Mouse (Mus musculus): ENCODE results near the gene Pxmp4. TPM values are rescaled to one million over a fixed set of nuclear protein-coding genes. Genes with fewer than 3 reads are reported as not detected.

Pxmp4 gene
- polyA plus RNA-seq, 1 experiment: 11.8 TPM

GRCm38 (mm10) chr2:154635826-154636225 lies 32.3 kb upstream of the Pxmp4 start:
- no peaks in the 10 kb centered on the region for H3K4me1 ChIP-seq (ENCODE audit: control insufficient read depth, insufficient read depth, low read length)
- TF ChIP-seq POLR2A (IDR thresholded peaks at IDR 0.05; ENCODE audit: low read depth, low read length) (no peak), CTCF (IDR thresholded peaks at IDR 0.05; ENCODE audit: borderline replicate concordance, insufficient read depth, low read length) (no peak)
- H3K4me3 ChIP-seq (ENCODE audit: insufficient read depth, low read length): no peak overlapping the region
- no peak overlapping the region for H3K27ac ChIP-seq (ENCODE audit: insufficient read depth, low read length)

- no peak overlapping the region for H3K4me3 ChIP-seq (ENCODE audit: insufficient read depth, low read length)
- no peak for TF ChIP-seq POLR2A (IDR thresholded peaks at IDR 0.05; ENCODE audit: low read depth, low read length)
- no peak for TF ChIP-seq CTCF (IDR thresholded peaks at IDR 0.05; ENCODE audit: borderline replicate concordance, insufficient read depth, low read length)
- H3K4me1 ChIP-seq (ENCODE audit: control insufficient read depth, insufficient read depth, low read length): no peaks in the 10 kb centered on the region
- no peak overlapping the region for H3K27ac ChIP-seq (ENCODE audit: insufficient read depth, low read length)
Observed at GRCm38 (mm10) chr2:154633876-154634644, 30.6 kb upstream of the Pxmp4 start.

- Histone ChIP-seq H3K4me3 (ENCODE audit: insufficient read depth, low read length) (no peak overlapping the region), H3K4me1 (ENCODE audit: control insufficient read depth, insufficient read depth, low read length) (no peaks in the 10 kb centered on the region), H3K27ac (ENCODE audit: insufficient read depth, low read length) (no peak overlapping the region)
- TF ChIP-seq CTCF (IDR thresholded peaks at IDR 0.05; ENCODE audit: borderline replicate concordance, insufficient read depth, low read length) (no peak), POLR2A (IDR thresholded peaks at IDR 0.05; ENCODE audit: low read depth, low read length) (no peak)
Observed at GRCm38 (mm10) chr2:154633039-154633742, 29.7 kb upstream of the Pxmp4 start.

- H3K4me1 ChIP-seq (ENCODE audit: control insufficient read depth, insufficient read depth, low read length): no peaks in the 10 kb centered on the region
- TF ChIP-seq POLR2A (IDR thresholded peaks at IDR 0.05; ENCODE audit: low read depth, low read length): no peak
- TF ChIP-seq CTCF (IDR thresholded peaks at IDR 0.05; ENCODE audit: borderline replicate concordance, insufficient read depth, low read length): no peak
- H3K27ac ChIP-seq (ENCODE audit: insufficient read depth, low read length): no peak overlapping the region
- no peak overlapping the region for H3K4me3 ChIP-seq (ENCODE audit: insufficient read depth, low read length)
Observed at GRCm38 (mm10) chr2:154632203-154632780, 28.8 kb upstream of the Pxmp4 start.

GRCm38 (mm10) chr2:154630531-154630930 lies 27.0 kb upstream of the Pxmp4 start:
- TF ChIP-seq POLR2A (IDR thresholded peaks at IDR 0.05; ENCODE audit: low read depth, low read length) (no peak), CTCF (IDR thresholded peaks at IDR 0.05; ENCODE audit: borderline replicate concordance, insufficient read depth, low read length) (no peak)
- no peaks in the 10 kb centered on the region for H3K4me1 ChIP-seq (ENCODE audit: control insufficient read depth, insufficient read depth, low read length)
- no peak overlapping the region for H3K4me3 ChIP-seq (ENCODE audit: insufficient read depth, low read length)
- no peak overlapping the region for H3K27ac ChIP-seq (ENCODE audit: insufficient read depth, low read length)

GRCm38 (mm10) chr2:154624137-154624536 lies 20.6 kb upstream of the Pxmp4 start:
- TF ChIP-seq CTCF (IDR thresholded peaks at IDR 0.05; ENCODE audit: borderline replicate concordance, insufficient read depth, low read length) (no peak), POLR2A (IDR thresholded peaks at IDR 0.05; ENCODE audit: low read depth, low read length) (no peak)

GRCm38 (mm10) chr2:154621684-154622083 lies 18.2 kb upstream of the Pxmp4 start:
- H3K27ac ChIP-seq (ENCODE audit: insufficient read depth, low read length): no peak overlapping the region
- no peak overlapping the region for H3K4me3 ChIP-seq (ENCODE audit: insufficient read depth, low read length)
- no peaks in the 10 kb centered on the region for H3K4me1 ChIP-seq (ENCODE audit: control insufficient read depth, insufficient read depth, low read length)
- TF ChIP-seq POLR2A (IDR thresholded peaks at IDR 0.05; ENCODE audit: low read depth, low read length) (no peak), CTCF (IDR thresholded peaks at IDR 0.05; ENCODE audit: borderline replicate concordance, insufficient read depth, low read length) (no peak)

More at GRCm38 (mm10) chr2:154624137-154624536, 20.6 kb upstream of the Pxmp4 start:
- Histone ChIP-seq H3K4me3 (ENCODE audit: insufficient read depth, low read length) (no peak overlapping the region), H3K4me1 (ENCODE audit: control insufficient read depth, insufficient read depth, low read length) (no peaks in the 10 kb centered on the region), H3K27ac (ENCODE audit: insufficient read depth, low read length) (no peak overlapping the region)

GRCm38 (mm10) chr2:154617061-154617460 lies 13.6 kb upstream of the Pxmp4 start:
- no peak overlapping the region for H3K27ac ChIP-seq (ENCODE audit: insufficient read depth, low read length)
- TF ChIP-seq POLR2A (IDR thresholded peaks at IDR 0.05; ENCODE audit: low read depth, low read length): no peak
- no peak for TF ChIP-seq CTCF (IDR thresholded peaks at IDR 0.05; ENCODE audit: borderline replicate concordance, insufficient read depth, low read length)
- H3K4me1 ChIP-seq (ENCODE audit: control insufficient read depth, insufficient read depth, low read length): no peaks in the 10 kb centered on the region
- H3K4me3 ChIP-seq (ENCODE audit: insufficient read depth, low read length): no peak overlapping the region

- Histone ChIP-seq H3K4me3 (ENCODE audit: insufficient read depth, low read length) (no peak overlapping the region), H3K4me1 (ENCODE audit: control insufficient read depth, insufficient read depth, low read length) (no peaks in the 10 kb centered on the region), H3K27ac (ENCODE audit: insufficient read depth, low read length) (no peak overlapping the region)
- TF ChIP-seq CTCF (IDR thresholded peaks at IDR 0.05; ENCODE audit: borderline replicate concordance, insufficient read depth, low read length) (no peak), POLR2A (IDR thresholded peaks at IDR 0.05; ENCODE audit: low read depth, low read length) (no peak)
Observed at GRCm38 (mm10) chr2:154615674-154616073, 12.2 kb upstream of the Pxmp4 start.

Measured in embryonic fibroblast, embryonic 13.5 days (primary cell).